Comparison of ENCODE assay signal across 27 mouse cellular contexts in the genomic region with DNA sequence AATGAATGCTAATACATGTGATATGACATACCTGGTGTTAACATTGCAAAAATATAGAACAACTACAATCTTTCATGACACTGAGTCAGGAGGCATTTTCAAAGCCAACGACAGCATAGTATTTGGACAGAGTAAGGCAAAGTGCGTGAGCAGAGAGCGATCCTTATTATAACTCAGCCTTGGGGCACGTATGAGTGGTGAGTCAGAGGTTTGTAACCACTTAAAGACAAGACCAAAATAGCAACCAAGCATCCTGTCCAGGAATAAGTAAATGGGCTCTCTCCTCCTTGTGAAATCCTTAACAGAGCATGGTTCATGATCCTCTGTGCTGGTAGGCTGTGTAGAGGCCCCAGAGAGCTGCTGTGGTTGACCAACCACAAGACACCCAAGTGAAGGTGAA. TPM values are rescaled to one million over a fixed set of nuclear protein-coding genes. Genes with fewer than 3 reads are reported as not detected.
DNase-seq lines count a peak whose midpoint lies in the region; ATAC-seq and TF ChIP-seq lines count a peak whose summit lies in the region.
"Had no signal": no experiment of that assay in that cellular context is flagged by ENCODE, and none has a peak within 500 bp of the region (broad histone marks: within the 10 kb centered on the region; RNA-seq: fewer than 3 reads in every experiment).

No protein-coding gene starts in this region.

- H3K36me3 ChIP-seq in lung, postnatal 0 days (ENCODE audit: insufficient read depth, low read length) = no peaks in the 10 kb centered on the region
- H3K36me3 ChIP-seq: kidney, embryonic 15.5 days; limb, embryonic 13.5 days had no signal

- 44% methylated on average over 4 of the region's 4 CpGs for WGBS in lung, postnatal 0 days

- H3K27ac ChIP-seq in lung, postnatal 0 days (ENCODE audit: low read length) = no peak overlapping the region
- peak overlapping the region; percentile 88 for H3K27ac ChIP-seq in embryonic fibroblast, embryonic 13.5 days (ENCODE audit: insufficient read depth, low read length)
- H3K27ac ChIP-seq: forebrain, embryonic 13.5 days; gastrocnemius, adult 2 months; hindbrain, embryonic 13.5 days; kidney, embryonic 15.5 days; limb, embryonic 13.5 days; macrophage; midbrain, embryonic 15.5 days had no signal

- peak; percentile 50; the same call in 1 of the 2 replicates for TF ChIP-seq EP300 in lung, postnatal 0 days (IDR thresholded peaks at IDR 0.05)

- H3K4me3 ChIP-seq in lung, postnatal 0 days (ENCODE audit: low read depth, low read length) = no peak overlapping the region
- H3K4me3 ChIP-seq in embryonic fibroblast, embryonic 13.5 days (ENCODE audit: insufficient read depth, low read length) = no peak overlapping the region
- H3K4me3 ChIP-seq: forebrain, embryonic 13.5 days; gastrocnemius, adult 2 months; hindbrain, embryonic 13.5 days; kidney, embryonic 15.5 days; limb, embryonic 13.5 days; midbrain, embryonic 15.5 days had no signal

- no peak for TF ChIP-seq POLR2A in embryonic fibroblast, embryonic 13.5 days (IDR thresholded peaks at IDR 0.05; ENCODE audit: low read depth, low read length)

- no peak overlapping the region for H3K4me2 ChIP-seq in lung, postnatal 0 days (replicated peaks; ENCODE audit: low read depth, low read length)
- H3K4me2 ChIP-seq: forebrain, embryonic 13.5 days; heart, embryonic 11.5 days; hindbrain, embryonic 13.5 days; kidney, embryonic 15.5 days; limb, embryonic 13.5 days; liver, embryonic 11.5 days; midbrain, embryonic 15.5 days had no signal

- H3K27me3 ChIP-seq in lung, postnatal 0 days (replicated peaks; ENCODE audit: insufficient read depth, low read length) = no peaks in the 10 kb centered on the region
- H3K27me3 ChIP-seq: forebrain, embryonic 13.5 days; hindbrain, embryonic 13.5 days; kidney, embryonic 15.5 days; limb, embryonic 13.5 days; midbrain, embryonic 15.5 days had no signal

- no peak overlapping the region for H3K9ac ChIP-seq in lung, postnatal 0 days (replicated peaks; ENCODE audit: low read depth)
- H3K9ac ChIP-seq: forebrain, embryonic 13.5 days; hindbrain, embryonic 13.5 days; kidney, embryonic 15.5 days; limb, embryonic 13.5 days; midbrain, embryonic 15.5 days had no signal

- no peaks in the 10 kb centered on the region for H3K4me1 ChIP-seq in lung, postnatal 0 days (ENCODE audit: insufficient read depth, low read depth, low read length)
- H3K4me1 ChIP-seq in embryonic fibroblast, embryonic 13.5 days (ENCODE audit: control insufficient read depth, insufficient read depth, low read length) = peaks cover 15% of the 10 kb centered on the region

- ATAC-seq in lung, postnatal 0 days = peak; percentile 78
- ATAC-seq: forebrain, embryonic 13.5 days; midbrain, embryonic 15.5 days had no signal

- no peak for TF ChIP-seq CTCF in lung, postnatal 0 days (IDR thresholded peaks at IDR 0.05)
- TF ChIP-seq CTCF in embryonic fibroblast, embryonic 13.5 days (IDR thresholded peaks at IDR 0.05; ENCODE audit: borderline replicate concordance, insufficient read depth, low read length) = no peak

- DNase-seq in lung, postnatal 0 days (ENCODE audit: low spot score) = peak; percentile 66
- DNase-seq in lung, postnatal 4 days = no peak
- DNase-seq in 3T3-L1 (ENCODE audit: low read depth, low spot score) = peak; percentile 94
- DNase-seq in MN1 (ENCODE audit: low spot score) = peak; percentile 44
- DNase-seq in right cerebral cortex, postnatal 10 days (ENCODE audit: low spot score in 2 of 2) = no peak
- no peak for DNase-seq in right cerebral cortex, postnatal 36 days (ENCODE audit: low spot score in 2 of 2)
- DNase-seq in spleen, postnatal 4 days (ENCODE audit: low spot score in 2 of 2) = no peak
- DNase-seq: adrenal gland, postnatal 14 days; cerebellum, adult 2 months; cerebellum, postnatal 14 days; gastrocnemius, adult 2 months; gastrocnemius, postnatal 36 days; heart, adult 18-20 months; heart, postnatal 36 days; kidney, adult 11 months; kidney, postnatal 36 days; right cerebral cortex, adult 18-20 months had no signal

- H3K9me3 ChIP-seq in lung, postnatal 0 days (ENCODE audit: low read length) = no peaks in the 10 kb centered on the region
- H3K9me3 ChIP-seq: forebrain, embryonic 13.5 days; hindbrain, embryonic 13.5 days; kidney, embryonic 15.5 days; limb, embryonic 13.5 days; midbrain, embryonic 15.5 days had no signal

RNA-seq across cellular contexts. Expression of gene Rab3c, which starts 50.8 kb away (rescaled TPM):
- polyA plus RNA-seq in lung, postnatal 0 days (2015; fragmentation: Nextera tagmentation; extraction: Ambion mirVana) = 2.8 and 3.2 TPM in 2 replicates
- polyA plus RNA-seq in embryonic fibroblast, embryonic 13.5 days (2011; ENCODE audit: insufficient read length, low read depth, missing spikeins) = 2.8 and 3.0 TPM in 2 replicates
- polyA plus RNA-seq: macrophage; thymus, postnatal 0 days had no signal

Comparison
In these comparisons a context has a peak if more than half of its experiments do, and no peak if none do; other contexts are left out.
1. DNase-seq: peak in lung, postnatal 0 days (single experiment), 3T3-L1 (single experiment) and MN1 (single experiment); none in lung, postnatal 4 days (0 of 2), right cerebral cortex, postnatal 10 days (0 of 2), right cerebral cortex, postnatal 36 days (0 of 2) and spleen, postnatal 4 days (0 of 2).